Mouse (Mus musculus) intestine, embryonic 14.5 days (tissue): ENCODE results near the gene Spire2. TPM values are rescaled to one million over a fixed set of nuclear protein-coding genes. Genes with fewer than 3 reads are reported as not detected.

Source experiments
- ATAC-seq: fragments of 200-750 bp; cut with Nextera tagmentation; replicated peaks from 2 replicates; pipeline ENCODE4 v1.8.0; 2017; ENCODE audit warnings: low read depth, moderate number of reproducible peaks, moderate TSS enrichment, moderate library complexity; ENCODE audit not compliant: low FRiP score, low TSS enrichment
- DNase-seq: peaks from one replicate; pipeline ENCODE4 v3.0.0-alpha.2; 2018; ENCODE audit warnings: low spot score
- H3K27ac ChIP-seq: fragments of 300-500 bp; sonication (generic); 2 replicates; pipeline ENCODE4 v1.5.1; 2014; ENCODE audit warnings: low read depth, mild to moderate bottlenecking, control low read depth
- H3K27me3 ChIP-seq: fragments of 300-500 bp; sonication (generic); replicated peaks from 2 replicates; pipeline ENCODE4 v1.6.1; 2014; ENCODE audit warnings: low read length, control low read depth; ENCODE audit not compliant: control insufficient read depth, insufficient read depth
- H3K36me3 ChIP-seq: fragments of 300-500 bp; sonication (generic); 2 replicates; pipeline ENCODE4 v1.6.1; 2014; ENCODE audit warnings: low read length, control low read depth; ENCODE audit not compliant: control insufficient read depth, insufficient read depth
- H3K4me1 ChIP-seq: fragments of 300-500 bp; sonication (generic); replicated peaks from 2 replicates; pipeline ENCODE4 v1.6.1; 2014; ENCODE audit warnings: low read length, control low read depth, mixed read lengths; ENCODE audit not compliant: control insufficient read depth, insufficient read depth
- H3K4me2 ChIP-seq: fragments of 300-500 bp; sonication (generic); 2 replicates; pipeline ENCODE4 v1.6.1; 2014; ENCODE audit warnings: low read length
- H3K4me3 ChIP-seq: fragments of 300-500 bp; sonication (generic); 2 replicates; pipeline ENCODE4 v1.5.1; 2014; ENCODE audit warnings: low read depth, low read length, control low read depth, mixed read lengths
- H3K9ac ChIP-seq: fragments of 300-500 bp; sonication (generic); 2 replicates; pipeline ENCODE4 v1.6.1; 2014; ENCODE audit warnings: mild to moderate bottlenecking, low read length
- H3K9me3 ChIP-seq: fragments of 300-500 bp; sonication (generic); 2 replicates; pipeline ENCODE4 v1.6.1; 2016; ENCODE audit warnings: low read length, control low read depth; ENCODE audit not compliant: control insufficient read depth
- WGBS: fragments of 180-500 bp; shearing (Covaris S2); extraction: QIAGEN DNeasy Blood & Tissue Kit; methylation state at CpG from one replicate; pipeline ENCODE4 v1.1.7; 2014; 5-methylcytosine and 5-hydroxymethylcytosine counted together
- polyA plus RNA-seq: library from polyadenylated mRNA; unstranded; fragments of >200 nt; fragmentation: Nextera tagmentation; extraction: Ambion mirVana; gene quantifications from 2 replicates; pipeline ENCODE4 v1.2.1, GENCODE M21; 2014

The Spire2 gene
- polyA plus RNA-seq, 1 experiment from 2014 or later: 2.9 TPM

DNA sequence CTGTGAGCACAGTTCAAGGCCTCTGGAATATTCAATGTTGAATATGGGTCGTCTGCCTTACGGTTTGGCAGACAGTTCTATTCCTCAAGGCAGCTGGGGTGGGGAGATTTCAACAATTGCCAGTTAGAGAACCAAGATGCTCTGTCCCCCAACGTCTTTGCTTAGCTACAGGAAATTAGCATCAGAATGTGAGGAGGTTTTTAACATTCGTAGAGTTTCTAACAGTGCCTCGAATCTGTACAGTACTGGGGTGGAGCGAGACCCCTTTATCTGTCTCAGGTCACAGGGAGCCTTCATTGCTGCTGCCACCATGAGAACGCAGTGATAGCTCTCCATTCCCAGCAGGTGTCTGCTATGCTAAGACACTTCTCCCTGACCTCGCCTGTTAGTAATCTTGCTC lies 43.6 kb downstream of the Spire2 start:
- no peaks in the 10 kb centered on the region for H3K9me3 ChIP-seq
- DNase-seq (no peak), ATAC-seq (no peak)
- H3K9ac ChIP-seq: no peak overlapping the region
- H3K36me3 ChIP-seq: peaks cover 14% of the 10 kb centered on the region
- H3K4me2 ChIP-seq: no peak overlapping the region
- WGBS: 76% methylated on average over 8 of the region's 8 CpGs
- no peak overlapping the region for H3K27ac ChIP-seq
- no peak overlapping the region for H3K4me3 ChIP-seq
- H3K27me3 ChIP-seq: no peaks in the 10 kb centered on the region
- H3K4me1 ChIP-seq: peaks cover 13% of the 10 kb centered on the region

GRCm38 (mm10) chr8:123381711-123382110 lies 49.2 kb downstream of the Spire2 start:
- DNase-seq: no peak
- Histone ChIP-seq H3K27ac (no peak overlapping the region), H3K36me3 (peaks cover 65% of the 10 kb centered on the region), H3K9ac (no peak overlapping the region), H3K4me2 (no peak overlapping the region), H3K4me1 (no peaks in the 10 kb centered on the region), H3K9me3 (no peaks in the 10 kb centered on the region), H3K4me3 (no peak overlapping the region), H3K27me3 (no peaks in the 10 kb centered on the region)
- no peak for ATAC-seq
- 95% methylated on average over 4 of the region's 4 CpGs for WGBS

DNA sequence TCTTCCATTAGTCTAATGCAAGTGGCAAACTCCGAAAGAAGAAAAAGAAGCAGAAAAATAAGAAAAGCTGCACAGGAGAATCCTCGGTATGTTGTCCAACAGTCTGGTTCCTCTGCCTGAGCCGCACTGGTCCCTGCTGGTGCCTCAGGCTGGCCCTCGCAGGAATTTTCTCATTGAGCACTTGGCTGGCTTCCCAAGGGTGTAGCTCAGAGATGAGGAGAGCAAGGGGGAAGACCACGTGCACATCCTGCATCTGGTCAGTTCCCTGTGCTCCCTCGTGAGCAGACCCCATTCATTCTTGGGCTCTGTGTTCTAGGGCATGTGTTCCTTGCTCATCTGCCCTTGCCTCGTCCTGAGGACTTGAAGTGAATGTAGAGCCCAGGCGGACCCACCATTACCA lies 50.0 kb downstream of the Spire2 start:
- H3K4me2 ChIP-seq: no peak overlapping the region
- no peak overlapping the region for H3K27ac ChIP-seq
- no peaks in the 10 kb centered on the region for H3K4me1 ChIP-seq
- no peak overlapping the region for H3K4me3 ChIP-seq
- ATAC-seq: no peak
- no peak overlapping the region for H3K9ac ChIP-seq
- H3K27me3 ChIP-seq: no peaks in the 10 kb centered on the region
- no peak for DNase-seq
- H3K9me3 ChIP-seq: no peaks in the 10 kb centered on the region
- peaks cover 72% of the 10 kb centered on the region for H3K36me3 ChIP-seq
- WGBS: 82% methylated on average over 8 of the region's 8 CpGs

- no peak overlapping the region for H3K4me2 ChIP-seq
- no peaks in the 10 kb centered on the region for H3K9me3 ChIP-seq
- H3K4me3 ChIP-seq: no peak overlapping the region
- H3K4me1 ChIP-seq: no peaks in the 10 kb centered on the region
- H3K9ac ChIP-seq: no peak overlapping the region
- H3K27ac ChIP-seq: no peak overlapping the region
- H3K36me3 ChIP-seq: peaks cover 93% of the 10 kb centered on the region
- DNase-seq (no peak), ATAC-seq (no peak)
- WGBS: 68% methylated on average over 9 of the region's 9 CpGs
- no peaks in the 10 kb centered on the region for H3K27me3 ChIP-seq
Measured at GRCm38 (mm10) chr8:123384883-123385540, 52.5 kb downstream of the Spire2 start.

DNA sequence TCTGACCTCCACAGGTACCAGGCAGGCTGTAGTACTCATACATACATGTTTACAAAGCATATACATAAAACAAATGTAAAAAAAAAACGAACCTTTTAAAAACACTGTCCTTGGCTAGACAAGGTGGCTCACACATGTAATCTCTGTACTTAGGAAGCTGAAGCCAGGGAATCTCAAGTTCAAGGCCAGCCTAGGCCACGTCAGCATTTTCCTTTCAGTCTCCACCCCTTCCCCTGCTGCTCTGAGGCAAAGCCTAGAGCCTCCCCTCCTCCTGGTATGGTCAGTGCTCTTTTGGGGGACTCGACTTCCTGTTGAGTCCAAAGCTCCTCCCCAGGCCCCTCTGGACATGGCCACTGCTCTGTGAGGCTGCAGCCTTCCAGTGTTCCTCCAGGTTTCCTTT lies 54.5 kb downstream of the Spire2 start:
- H3K4me3 ChIP-seq: no peak overlapping the region
- no peaks in the 10 kb centered on the region for H3K9me3 ChIP-seq
- 82% methylated on average over 3 of the region's 3 CpGs for WGBS
- H3K4me2 ChIP-seq: no peak overlapping the region
- peaks cover 98% of the 10 kb centered on the region for H3K36me3 ChIP-seq
- DNase-seq (no peak), ATAC-seq (no peak)
- H3K9ac ChIP-seq: no peak overlapping the region
- H3K27ac ChIP-seq: no peak overlapping the region
- no peaks in the 10 kb centered on the region for H3K27me3 ChIP-seq
- no peaks in the 10 kb centered on the region for H3K4me1 ChIP-seq

- Histone ChIP-seq H3K4me1 (no peaks in the 10 kb centered on the region), H3K9me3 (no peaks in the 10 kb centered on the region), H3K27me3 (no peaks in the 10 kb centered on the region), H3K27ac (no peak overlapping the region), H3K4me3 (no peak overlapping the region), H3K36me3 (peaks cover 98% of the 10 kb centered on the region), H3K4me2 (no peak overlapping the region), H3K9ac (no peak overlapping the region)
- ATAC-seq (no peak), DNase-seq (no peak)
- 92% methylated on average over 8 of the region's 8 CpGs for WGBS
Measured at GRCm38 (mm10) chr8:123387801-123388200, 55.3 kb downstream of the Spire2 start.

DNA sequence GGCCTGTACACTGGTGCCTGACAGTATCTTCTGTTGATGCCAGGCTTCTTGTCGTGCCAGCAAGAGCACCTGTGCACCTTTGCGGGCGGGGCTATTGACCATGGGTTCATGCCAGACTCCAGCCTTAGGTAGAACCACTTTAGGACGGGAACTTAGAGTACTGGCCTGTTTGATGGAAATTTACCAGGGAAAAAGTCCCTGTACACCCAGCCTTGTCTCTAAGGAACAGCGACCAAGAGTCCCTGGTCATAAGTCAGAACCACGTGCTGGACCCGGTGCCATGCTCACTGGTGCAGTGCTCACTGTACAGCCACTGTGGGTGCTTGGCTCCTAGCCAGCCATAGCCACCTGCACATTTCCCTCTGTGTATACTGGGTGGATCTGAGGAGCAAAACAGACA lies 56.5 kb downstream of the Spire2 start:
- 96% methylated on average over 7 of the region's 7 CpGs for WGBS
- H3K4me3 ChIP-seq: no peak overlapping the region
- DNase-seq: no peak
- no peaks in the 10 kb centered on the region for H3K4me1 ChIP-seq
- no peak overlapping the region for H3K9ac ChIP-seq
- no peak overlapping the region for H3K27ac ChIP-seq
- H3K4me2 ChIP-seq: no peak overlapping the region
- peaks cover 98% of the 10 kb centered on the region for H3K36me3 ChIP-seq
- no peaks in the 10 kb centered on the region for H3K9me3 ChIP-seq
- no peaks in the 10 kb centered on the region for H3K27me3 ChIP-seq
- ATAC-seq: no peak

- no peaks in the 10 kb centered on the region for H3K9me3 ChIP-seq
- no peak for DNase-seq
- no peak overlapping the region for H3K4me3 ChIP-seq
- peaks cover 100% of the 10 kb centered on the region for H3K36me3 ChIP-seq
- H3K9ac ChIP-seq: no peak overlapping the region
- no peaks in the 10 kb centered on the region for H3K27me3 ChIP-seq
- H3K4me1 ChIP-seq: no peaks in the 10 kb centered on the region
- H3K4me2 ChIP-seq: no peak overlapping the region
- 92% methylated on average over 13 of the region's 13 CpGs for WGBS
- no peak overlapping the region for H3K27ac ChIP-seq
- ATAC-seq: no peak
Measured at GRCm38 (mm10) chr8:123398308-123398707, 65.8 kb downstream of the Spire2 start.

DNA sequence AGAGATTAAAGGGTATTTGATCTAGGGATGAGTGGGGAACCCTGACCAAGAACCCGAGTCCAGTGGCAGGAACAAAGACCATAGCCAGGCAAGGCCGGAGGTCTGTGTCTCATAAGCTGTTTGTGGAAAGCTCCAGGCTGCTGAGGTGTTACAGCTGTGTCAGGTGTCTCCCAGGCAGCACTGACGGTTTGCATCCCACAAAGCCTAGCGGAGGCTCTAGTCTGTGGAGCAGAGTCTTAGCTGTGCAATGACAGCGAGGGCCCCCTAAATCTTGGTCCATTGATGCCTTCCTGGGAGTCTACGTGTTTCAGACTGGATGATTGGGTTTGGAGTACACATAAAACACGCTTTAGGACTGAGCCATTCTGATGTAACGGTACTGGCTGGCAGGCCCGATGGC lies 69.4 kb downstream of the Spire2 start:
- no peak overlapping the region for H3K4me2 ChIP-seq
- DNase-seq (no peak), ATAC-seq (no peak)
- no peaks in the 10 kb centered on the region for H3K4me1 ChIP-seq
- H3K9ac ChIP-seq: no peak overlapping the region
- H3K27ac ChIP-seq: no peak overlapping the region
- no peak overlapping the region for H3K4me3 ChIP-seq
- H3K9me3 ChIP-seq: no peaks in the 10 kb centered on the region
- peaks cover 67% of the 10 kb centered on the region for H3K36me3 ChIP-seq
- no peaks in the 10 kb centered on the region for H3K27me3 ChIP-seq
- 86% methylated on average over 9 of the region's 9 CpGs for WGBS
